Mouse (Mus musculus) heart, adult 2 months (tissue): ENCODE measurements around the gene Mlc1. TPM values are rescaled to one million over a fixed set of nuclear protein-coding genes. Genes with fewer than 3 reads are reported as not detected.
A peak's percentile ranks its signal among the peaks of the same experiment; 100 is the strongest.

ENCODE experiments used
- DNase-seq, 2 experiments: peaks; one replicate each; pipeline ENCODE4 v3.0.0; 2021
- H3K27ac ChIP-seq: fragments of 200-600 bp; 2 replicates; pipeline ENCODE4 v1.8.1; 2022
- H3K27me3 ChIP-seq: fragments of 200-500 bp; 2 replicates; pipeline ENCODE4 v1.6.1; 2012; ENCODE audit warnings: mild to moderate bottlenecking, low read length, inconsistent platforms, mixed read lengths; ENCODE audit not compliant: control insufficient read depth, insufficient read depth
- H3K36me3 ChIP-seq: fragments of 200-500 bp; 2 replicates; pipeline ENCODE4 v1.6.1; 2012; ENCODE audit warnings: low read length, inconsistent platforms; ENCODE audit not compliant: control insufficient read depth, insufficient read depth
- H3K4me1 ChIP-seq: fragments of 200-500 bp; 2 replicates; pipeline ENCODE4 v1.6.1; 2011; ENCODE audit warnings: low read length; ENCODE audit not compliant: control insufficient read depth, insufficient read depth
- H3K4me3 ChIP-seq: fragments of 200-600 bp; 2 replicates; pipeline ENCODE4 v1.8.1; 2022
- H3K79me2 ChIP-seq: fragments of 200-500 bp; replicated peaks from 2 replicates; pipeline ENCODE4 v1.6.1; 2012; ENCODE audit warnings: mild to moderate bottlenecking, inconsistent platforms, low read length, moderate library complexity, mixed read lengths; ENCODE audit not compliant: control insufficient read depth, insufficient read depth
- H3K9ac ChIP-seq: fragments of 200-500 bp; 2 replicates; pipeline ENCODE4 v1.6.1; 2012; ENCODE audit warnings: low read depth, mild to moderate bottlenecking, control low read depth, inconsistent platforms, low read length, mixed read lengths
- CTCF ChIP-seq: fragments of 200-600 bp; IDR thresholded peaks from 2 replicates; pipeline ENCODE4 v1.8.1; 2022; ENCODE audit warnings: antibody characterized with exemption, mild to moderate bottlenecking, moderate library complexity
- EP300 ChIP-seq: fragments of 200-500 bp; IDR thresholded peaks from 2 replicates; pipeline ENCODE4 v1.6.1; 2011; ENCODE audit warnings: low read depth, low read length, control low read depth; ENCODE audit not compliant: insufficient read depth
- POLR2A ChIP-seq: fragments of 200-500 bp; IDR thresholded peaks from 2 replicates; pipeline ENCODE4 v1.6.1; 2011; ENCODE audit warnings: mild to moderate bottlenecking, low read depth, low read length, control low read depth; ENCODE audit not compliant: insufficient read depth
- WGBS: fragments of 180-500 bp; shearing (Covaris S2); methylation state at CpG from one replicate; pipeline ENCODE4 v1.1.7; 2018; 5-methylcytosine and 5-hydroxymethylcytosine counted together
- intact Hi-C: fragments of 180-260 bp; cut with DNase I; formaldehyde crosslinking; loops from one replicate; pipeline ENCODE4 v1.15.1; 2025
- polyA plus RNA-seq: library from polyadenylated mRNA; depleted of rRNA; stranded (reverse); fragments of >200 nt; gene quantifications from 2 replicates; pipeline ENCODE4 v1.2.3, GENCODE M21; 2012
- total RNA-seq, 2 experiments: library from RNA; stranded (reverse); gene quantifications; 2 replicates each; pipeline ENCODE4 v1.2.3; 2021

The Mlc1 gene
- total and polyA plus RNA-seq, 3 experiments, result not detected

DNA sequence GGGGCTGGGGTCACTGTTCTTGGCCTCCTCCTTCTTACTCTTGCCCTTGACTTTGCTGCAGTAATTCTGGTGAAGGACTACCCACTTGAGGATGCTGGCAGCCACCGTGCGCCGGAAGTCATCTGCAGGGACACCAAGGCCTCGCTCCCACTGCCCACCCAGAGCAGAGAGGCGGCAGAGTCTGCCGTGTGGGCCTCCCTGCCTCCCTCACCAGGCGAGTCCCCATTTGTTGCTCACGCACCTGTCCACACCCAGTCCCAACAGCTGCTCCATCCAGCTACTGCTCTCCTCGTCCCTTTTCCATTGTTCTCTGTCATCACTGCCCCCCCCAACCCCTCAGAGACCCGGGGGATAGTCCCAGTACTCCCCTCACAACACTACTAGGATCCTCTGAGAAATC is 46.1 kb downstream of the Mlc1 start:
- no peak for TF ChIP-seq POLR2A
- TF ChIP-seq CTCF, result no peak
- no peak for TF ChIP-seq EP300
- DNase-seq, result no peak
- H3K27me3 ChIP-seq, result no peaks in the 10 kb centered on the region
- H3K79me2 ChIP-seq, result no peaks in the 10 kb centered on the region
- H3K27ac ChIP-seq, result no peak overlapping the region
- 78% methylated on average over 10 of the region's 10 CpGs for WGBS
- no peak overlapping the region for H3K4me3 ChIP-seq
- H3K4me1 ChIP-seq, result no peaks in the 10 kb centered on the region
- no peaks in the 10 kb centered on the region for H3K36me3 ChIP-seq
- H3K9ac ChIP-seq, result no peak overlapping the region
- intact Hi-C loops, result loop anchor here (10.0 kb wide), 2 partner anchors 182 to 302 kb away; no protein-coding TSS in a partner anchor

DNA sequence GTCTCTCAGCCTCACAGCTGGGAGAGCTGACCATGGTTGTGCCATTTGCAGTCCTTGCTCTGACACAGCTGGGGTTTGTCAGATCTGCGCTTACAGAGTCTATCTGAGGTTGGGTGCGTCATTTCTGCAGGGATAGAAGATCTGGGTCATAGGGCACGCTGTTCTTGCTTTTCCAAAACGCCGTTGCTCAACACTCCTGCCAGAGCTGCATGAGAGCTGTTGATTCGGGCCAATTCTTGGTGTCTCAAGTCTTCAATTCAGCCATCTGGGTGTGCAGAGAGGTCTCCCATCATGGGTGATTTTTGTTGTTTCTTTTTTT is 56.9 kb downstream of the Mlc1 start:
- Histone ChIP-seq H3K9ac (no peak overlapping the region), H3K4me3 (no peak overlapping the region), H3K4me1 (no peaks in the 10 kb centered on the region; the same call in 1 of the 2 replicates), H3K27ac (no peak overlapping the region; the same call in 1 of the 2 replicates), H3K79me2 (no peaks in the 10 kb centered on the region), H3K36me3 (no peaks in the 10 kb centered on the region), H3K27me3 (no peaks in the 10 kb centered on the region)
- intact Hi-C loops, result loop anchor here (1.0 kb wide), 2 partner anchors 46 to 94 kb away; no protein-coding TSS in a partner anchor
- 47% methylated on average over 6 of the region's 6 CpGs for WGBS
- DNase-seq, result peak; percentile 52 to 68
- TF ChIP-seq POLR2A, result no peak
- TF ChIP-seq CTCF, result no peak
- TF ChIP-seq EP300, result 0 out of 2 replicates have a peak, but pooled peaks have one; percentile 17

- 18% methylated on average over 12 of the region's 12 CpGs for WGBS
- no peak overlapping the region; the same call in 1 of the 2 replicates for H3K27ac ChIP-seq
- no peaks in the 10 kb centered on the region for H3K36me3 ChIP-seq
- DNase-seq, result peak; percentile 62 to 68
- H3K4me1 ChIP-seq, result no peaks in the 10 kb centered on the region; the same call in 1 of the 2 replicates
- no peaks in the 10 kb centered on the region for H3K27me3 ChIP-seq
- intact Hi-C loops, result loop anchor here (1.0 kb wide), 2 partner anchors 45 to 93 kb away; no protein-coding TSS in a partner anchor
- H3K9ac ChIP-seq, result no peak overlapping the region
- no peak overlapping the region for H3K4me3 ChIP-seq
- no peaks in the 10 kb centered on the region for H3K79me2 ChIP-seq
- TF ChIP-seq CTCF (peak; percentile 94), EP300 (0 out of 2 replicates have a peak, but pooled peaks have one; percentile 58), POLR2A (no peak)
Observed at GRCm38 (mm10) chr15:88921131-88921991, 57.4 kb downstream of the Mlc1 start.

DNA sequence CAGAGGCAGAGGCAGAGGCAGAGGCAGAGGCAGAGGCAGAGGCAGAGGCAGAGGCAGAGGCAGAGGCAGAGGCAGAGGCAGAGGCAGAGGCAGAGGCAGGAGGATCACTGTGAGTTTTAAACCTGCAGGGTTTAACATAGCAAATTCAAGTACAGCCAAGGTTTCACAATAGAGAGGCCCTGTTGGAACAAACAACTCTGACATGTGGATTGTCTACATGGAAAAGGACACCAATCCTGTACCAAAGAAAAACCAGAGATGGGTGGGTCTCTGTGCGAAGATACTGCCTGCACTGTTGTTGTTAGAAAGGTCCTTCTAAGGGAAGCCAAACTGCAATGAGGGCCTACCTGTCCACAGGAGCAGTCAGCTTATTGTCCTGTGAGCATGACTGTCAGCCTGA is 58.7 kb downstream of the Mlc1 start:
- Histone ChIP-seq H3K79me2 (no peaks in the 10 kb centered on the region), H3K36me3 (no peaks in the 10 kb centered on the region), H3K4me3 (no peak overlapping the region), H3K4me1 (no peaks in the 10 kb centered on the region; the same call in 1 of the 2 replicates), H3K27ac (no peak overlapping the region), H3K9ac (no peak overlapping the region), H3K27me3 (no peaks in the 10 kb centered on the region)
- TF ChIP-seq POLR2A, result no peak
- TF ChIP-seq EP300, result no peak
- no peak for TF ChIP-seq CTCF
- no peak for DNase-seq
- intact Hi-C loops, result no loop called here
- 96% methylated on average over 1 of the region's 1 CpGs for WGBS

- no peaks in the 10 kb centered on the region for H3K79me2 ChIP-seq
- intact Hi-C loops, result no loop called here
- DNase-seq, result no peak
- H3K36me3 ChIP-seq, result no peaks in the 10 kb centered on the region
- no peak overlapping the region for H3K4me3 ChIP-seq
- no peaks in the 10 kb centered on the region for H3K27me3 ChIP-seq
- TF ChIP-seq POLR2A, result no peak
- H3K4me1 ChIP-seq, result no peaks in the 10 kb centered on the region; the same call in 1 of the 2 replicates
- WGBS, result 75% methylated on average over 12 of the region's 12 CpGs
- no peak overlapping the region for H3K9ac ChIP-seq
- H3K27ac ChIP-seq, result no peak overlapping the region
Observed at GRCm38 (mm10) chr15:88919328-88919727, 59.5 kb downstream of the Mlc1 start.

GRCm38 (mm10) chr15:88917126-88917525 is 61.7 kb downstream of the Mlc1 start:
- Histone ChIP-seq H3K36me3 (no peaks in the 10 kb centered on the region), H3K4me1 (no peaks in the 10 kb centered on the region; the same call in 1 of the 2 replicates), H3K4me3 (no peak overlapping the region), H3K27me3 (no peaks in the 10 kb centered on the region), H3K9ac (no peak overlapping the region), H3K79me2 (no peaks in the 10 kb centered on the region), H3K27ac (no peak overlapping the region)
- no peak for TF ChIP-seq CTCF
- no peak for TF ChIP-seq POLR2A
- no peak for TF ChIP-seq EP300
- no peak for DNase-seq
- intact Hi-C loops, result no loop called here
- 90% methylated on average over 8 of the region's 8 CpGs for WGBS
